Comparison of ENCODE assay signal across 9 mouse cellular contexts in genomic region chr4:139611542-139611953, GRCm38 (mm10). TPM values are rescaled to one million over a fixed set of nuclear protein-coding genes. Genes with fewer than 3 reads are reported as not detected.
DNase-seq lines count a peak whose midpoint lies in the region; ATAC-seq lines count a peak whose summit lies in the region.
"Had no signal": no experiment of that assay in that cellular context is flagged by ENCODE, and none has a peak within 500 bp of the region (broad histone marks: within the 10 kb centered on the region; RNA-seq: fewer than 3 reads in every experiment).

No protein-coding gene starts in this region.

- H3K9ac ChIP-seq in hindbrain, embryonic 14.5 days, result 0 out of 2 replicates have a peak overlapping the region, but pooled peaks have one; percentile 34

- peak; percentile 47; the same call in 1 of the 2 replicates for ATAC-seq in hindbrain, embryonic 14.5 days (ENCODE audit: low FRiP score)

- peak overlapping the region; percentile 68 for H3K27ac ChIP-seq in hindbrain, embryonic 14.5 days
- H3K27ac ChIP-seq: macrophage had no signal

- no peaks in the 10 kb centered on the region for H3K9me3 ChIP-seq in hindbrain, embryonic 14.5 days (ENCODE audit: control insufficient read depth, low read length)

- H3K36me3 ChIP-seq in hindbrain, embryonic 14.5 days (replicated peaks; ENCODE audit: control insufficient read depth, insufficient read depth), result peaks cover 49% of the 10 kb centered on the region

- peaks cover 9% of the 10 kb centered on the region; the same call in 1 of the 2 replicates for H3K4me1 ChIP-seq in hindbrain, embryonic 14.5 days (replicated peaks; ENCODE audit: control insufficient read depth, insufficient read depth, low read length)

- H3K27me3 ChIP-seq in hindbrain, embryonic 14.5 days (ENCODE audit: control insufficient read depth, insufficient read depth, low read length), result no peaks in the 10 kb centered on the region

- no peak overlapping the region for H3K4me3 ChIP-seq in hindbrain, embryonic 14.5 days (replicated peaks; ENCODE audit: low read length)

- WGBS in hindbrain, embryonic 14.5 days, result 3% methylated on average over 10 of the region's 10 CpGs

- peak overlapping the region; percentile 40 for H3K4me2 ChIP-seq in hindbrain, embryonic 14.5 days (replicated peaks)

- DNase-seq in Muller cell, postnatal 12 days (ENCODE audit: inconsistent ontology term), result peak; percentile 74
- DNase-seq in cerebellum, adult 9-10 months, result peak; percentile 88
- DNase-seq in frontal cortex, postnatal 36 days (ENCODE audit: low spot score in 2 of 2), result peak; percentile 78 to 81
- peak; percentile 86 for DNase-seq in hindbrain, embryonic 14.5 days (ENCODE audit: low spot score)
- DNase-seq in layer of hippocampus, postnatal 25 days (ENCODE audit: extremely low spot score in 1 of 2, low spot score in 1 of 2), result peak; percentile 85 to 94
- peak; percentile 90 for DNase-seq in lung, postnatal 4 days
- DNase-seq in retina, postnatal 7 days (ENCODE audit: low read depth, low spot score), result peak; percentile 76
- DNase-seq in urinary bladder, adult 18-20 months (ENCODE audit: low spot score in 2 of 2), result peak; percentile 57 to 75

RNA-seq across cellular contexts. Expression of gene Gm21969, which starts 8.6 kb away (rescaled TPM):
- polyA plus RNA-seq in hindbrain, embryonic 14.5 days (2014; fragmentation: Nextera tagmentation; extraction: Ambion mirVana), result 0.07 TPM in 1 of 2 replicates, not detected in the other
- not detected for total RNA-seq in layer of hippocampus, postnatal 25 days (2021)
- polyA plus RNA-seq: macrophage had no signal

RNA-seq across cellular contexts. Expression of gene Aldh4a1, which starts 11.1 kb away (rescaled TPM):
- polyA plus RNA-seq in hindbrain, embryonic 14.5 days (2014; fragmentation: Nextera tagmentation; extraction: Ambion mirVana), result 18.1 and 18.8 TPM in 2 replicates
- total RNA-seq in layer of hippocampus, postnatal 25 days (2021), result 10 to 100 TPM; 18.0 to 20.2 TPM

RNA-seq across cellular contexts. Expression of gene Tas1r2, which starts 41.8 kb away (rescaled TPM):
- polyA plus RNA-seq in hindbrain, embryonic 14.5 days (2014; fragmentation: Nextera tagmentation; extraction: Ambion mirVana), result not detected in 2 replicates
- total RNA-seq in layer of hippocampus, postnatal 25 days (2021), result not detected
- polyA plus RNA-seq: macrophage had no signal
